Mouse (Mus musculus) E14TG2a.4 (cell line): ENCODE results near the gene Csnk1e.

Source experiments
- CTCF ChIP-seq: conservative IDR thresholded peaks from 2 replicates; pipeline ENCODE4 v1.5.1; 2014; ENCODE audit warnings: low read length
- NANOG ChIP-seq: IDR thresholded peaks from 2 replicates; pipeline ENCODE4 v1.6.1; 2014; ENCODE audit warnings: borderline replicate concordance, low read length, mixed read lengths

DNA sequence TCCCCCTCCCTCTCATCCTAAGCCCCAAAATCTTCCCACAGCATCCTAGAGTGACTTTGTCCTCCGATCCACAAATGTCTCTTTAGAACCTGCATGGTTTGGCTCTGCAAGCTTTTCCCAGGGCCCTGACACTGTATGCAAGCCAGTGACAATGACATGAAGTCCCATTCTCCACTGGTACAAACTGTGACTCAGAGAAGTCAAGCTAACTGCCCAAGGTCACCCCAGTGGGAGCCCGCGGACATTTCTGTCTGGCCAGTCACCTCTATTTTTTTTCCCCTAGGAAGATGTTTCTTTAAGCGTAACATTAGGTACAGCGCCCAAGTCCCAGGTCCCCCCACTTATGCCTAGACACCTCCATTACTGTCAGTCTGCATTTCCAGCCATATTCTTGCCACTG is 48.1 kb upstream of the Csnk1e start:
- TF ChIP-seq CTCF (no peak), NANOG (no peak)
